Mouse (Mus musculus): Measurements from ENCODE around the gene Brd7. TPM values are rescaled to one million over a fixed set of nuclear protein-coding genes. Genes with fewer than 3 reads are reported as not detected.

Brd7 gene
- total and polyA plus RNA-seq, 3 experiments: 31.9 to 106 (median 46.3) TPM

DNA sequence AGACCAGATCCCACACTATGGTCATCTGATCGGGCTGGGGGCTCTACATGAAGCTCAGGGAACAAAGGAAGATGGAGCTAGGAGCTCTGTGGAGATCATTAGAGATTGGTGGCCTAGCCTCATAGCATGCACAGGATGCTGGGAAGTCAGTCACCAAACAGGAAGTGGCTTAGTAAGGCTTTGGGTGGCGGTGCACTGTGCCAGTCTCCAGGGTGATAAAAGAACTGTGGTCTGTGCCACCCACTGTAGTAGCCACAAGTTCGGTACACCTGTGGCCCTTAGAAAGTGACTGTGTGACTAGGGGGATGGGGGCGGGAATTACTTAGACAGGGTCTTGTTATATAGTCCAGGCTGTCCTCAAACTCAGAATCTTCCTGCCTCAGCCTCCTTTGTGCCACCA is 56.2 kb downstream of the Brd7 start:
- Histone ChIP-seq H3K4me2 (ENCODE audit: insufficient read depth, low read depth, poor library complexity, severe bottlenecking) (no peak overlapping the region), H3K36me3 (replicated peaks in 1 of 2; ENCODE audit: control insufficient read depth in 1 of 2, insufficient read depth in 1 of 2, low read length in 1 of 2) (peaks cover 39 to 81% of the 10 kb centered on the region in 2 experiments), H3K9ac (ENCODE audit: insufficient read depth, low read depth) (no peak overlapping the region), H3K27ac (ENCODE audit: insufficient read depth, low read depth) (no peak overlapping the region), H3K27me3 (replicated peaks) (no peaks in the 10 kb centered on the region), H3K9me3 (replicated peaks; ENCODE audit: low read length) (no peaks in the 10 kb centered on the region), H3K4me1 (ENCODE audit: control insufficient read depth in 1 of 2, insufficient read depth in 2 of 2) (peaks cover 25 to 53% of the 10 kb centered on the region in 2 experiments), H3K4me3 (replicated peaks in 1 of 3; ENCODE audit: low read depth in 2 of 3, low read length in 2 of 3, poor library complexity in 1 of 3) (no peak overlapping the region), H3K79me2 (replicated peaks; ENCODE audit: control insufficient read depth, extremely low read depth, insufficient read depth, poor library complexity, severe bottlenecking) (no peaks in the 10 kb centered on the region)
- dilution Hi-C loops (cut with MboI; ENCODE audit: extremely low pct_ligation_motif_present, extremely low pct_unique_long_range_greater_than_20kb, low sequenced_read_pairs) (no loop called here), in situ Hi-C loops (cut with MboI; ENCODE audit: low pct_ligation_motif_present, low pct_unique_long_range_greater_than_20kb, low sequenced_read_pairs) (no loop called here)
- TF ChIP-seq USF1 (IDR thresholded peaks at IDR 0.05; ENCODE audit: low read depth, low read length): no peak
- TF ChIP-seq JUN (IDR thresholded peaks at IDR 0.05; ENCODE audit: insufficient read depth, low read depth, low read length): no peak
- TF ChIP-seq SIN3A (IDR thresholded peaks at IDR 0.05; ENCODE audit: low read length): no peak
- TF ChIP-seq TBP (conservative IDR thresholded peaks at IDR 0.05; ENCODE audit: low read depth, low read length): no peak
- no peak for TF ChIP-seq NRF1 (IDR thresholded peaks at IDR 0.05; ENCODE audit: low read depth, low read length)
- no peak for TF ChIP-seq MXI1 (IDR thresholded peaks at IDR 0.05; ENCODE audit: low read depth, low read length)
- no peak for TF ChIP-seq NELFE (IDR thresholded peaks at IDR 0.05; ENCODE audit: low read depth, low read length)
- TF ChIP-seq GABPA (IDR thresholded peaks at IDR 0.05; ENCODE audit: insufficient replicate concordance, low read depth, low read length): no peak
- TF ChIP-seq ELF1 (IDR thresholded peaks at IDR 0.05; ENCODE audit: low read depth, low read length): no peak
- no peak for TF ChIP-seq MEF2A (IDR thresholded peaks at IDR 0.05; ENCODE audit: borderline replicate concordance, low read depth, low read length)
- no peak for TF ChIP-seq ZNF384 (IDR thresholded peaks at IDR 0.05; ENCODE audit: low read depth, low read length)
- no peak for TF ChIP-seq CTCF (conservative IDR thresholded peaks at IDR 0.05 in 1 of 2, IDR thresholded peaks at IDR 0.05 in 1 of 2; ENCODE audit: low read depth in 2 of 2, low read length in 2 of 2)
- DNase-seq (ENCODE audit: extremely low read depth): no peak

DNA sequence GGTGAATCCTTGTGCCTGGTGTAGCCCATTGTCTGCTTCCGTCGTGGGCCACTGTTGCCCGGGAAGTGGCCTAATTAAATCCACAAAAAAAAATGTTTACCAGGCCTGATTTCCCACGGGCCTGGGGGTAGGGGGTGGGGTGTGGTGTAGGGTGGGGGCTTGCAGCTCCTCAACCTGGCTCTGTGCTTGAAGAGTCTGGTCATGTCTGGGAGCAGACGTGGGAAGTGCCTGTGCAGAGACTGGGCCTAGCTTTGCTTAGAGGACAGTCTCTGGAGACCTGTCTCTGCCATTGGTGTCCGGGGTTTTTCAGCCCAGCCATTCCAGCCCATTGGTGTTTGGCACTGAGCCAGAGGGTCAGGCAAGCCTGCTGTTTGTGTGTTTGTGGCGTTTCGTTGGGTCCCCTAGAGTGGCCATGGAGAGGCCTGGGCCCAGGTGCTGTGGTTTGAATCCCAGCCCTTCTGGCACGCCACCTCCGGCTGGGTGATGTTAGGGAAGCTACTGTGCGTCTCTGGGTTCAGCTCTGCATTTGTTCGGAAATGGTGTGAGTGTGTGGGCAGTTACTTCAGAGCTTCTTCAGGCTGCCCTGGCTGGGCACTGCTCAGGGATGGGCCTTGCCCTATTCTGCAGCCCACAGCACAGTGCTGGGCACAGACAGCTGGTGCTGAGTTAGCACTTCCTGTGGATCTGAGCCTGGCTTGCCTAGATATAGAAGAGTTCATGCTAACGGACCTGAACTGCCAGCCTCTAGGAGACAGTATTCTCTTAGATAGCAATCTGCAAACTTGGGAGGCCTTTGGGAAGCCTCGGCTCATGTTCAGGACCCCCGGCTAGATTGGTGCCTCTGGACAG is 60.2 kb downstream of the Brd7 start:
- Histone ChIP-seq H3K9ac (ENCODE audit: insufficient read depth, low read depth) (no peak overlapping the region), H3K4me1 (ENCODE audit: control insufficient read depth in 1 of 2, insufficient read depth in 2 of 2) (peaks cover 11 to 60% of the 10 kb centered on the region in 2 experiments; a peak in 3 of 4 replicates), H3K27ac (ENCODE audit: insufficient read depth, low read depth) (no peak overlapping the region), H3K79me2 (replicated peaks; ENCODE audit: control insufficient read depth, extremely low read depth, insufficient read depth, poor library complexity, severe bottlenecking) (no peaks in the 10 kb centered on the region), H3K4me3 (replicated peaks in 1 of 3; ENCODE audit: low read depth in 2 of 3, low read length in 2 of 3, poor library complexity in 1 of 3) (no peak overlapping the region), H3K4me2 (ENCODE audit: insufficient read depth, low read depth, poor library complexity, severe bottlenecking) (no peak overlapping the region), H3K36me3 (replicated peaks in 1 of 2; ENCODE audit: control insufficient read depth in 1 of 2, insufficient read depth in 1 of 2, low read length in 1 of 2) (peaks cover 41 to 86% of the 10 kb centered on the region in 2 experiments), H3K27me3 (replicated peaks) (no peaks in the 10 kb centered on the region), H3K9me3 (replicated peaks; ENCODE audit: low read length) (no peaks in the 10 kb centered on the region)
- in situ Hi-C loops (cut with MboI; ENCODE audit: low pct_ligation_motif_present, low pct_unique_long_range_greater_than_20kb, low sequenced_read_pairs) (no loop called here), dilution Hi-C loops (cut with MboI; ENCODE audit: extremely low pct_ligation_motif_present, extremely low pct_unique_long_range_greater_than_20kb, low sequenced_read_pairs) (no loop called here)
- DNase-seq (ENCODE audit: extremely low read depth): no peak
- TF ChIP-seq RCOR1 (conservative IDR thresholded peaks at IDR 0.05; ENCODE audit: low read depth, low read length): no peak
- TF ChIP-seq PAX5 (IDR thresholded peaks at IDR 0.05; ENCODE audit: low read length): no peak
- no peak for TF ChIP-seq ETS1 (conservative IDR thresholded peaks at IDR 0.05; ENCODE audit: low read depth, low read length)
- TF ChIP-seq RAD21 (IDR thresholded peaks at IDR 0.05; ENCODE audit: low read depth, low read length): no peak
- TF ChIP-seq UBTF (IDR thresholded peaks at IDR 0.05; ENCODE audit: low read depth, low read length): no peak
- TF ChIP-seq CHD2 (IDR thresholded peaks at IDR 0.05; ENCODE audit: low read length): no peak
- TF ChIP-seq SIN3A (IDR thresholded peaks at IDR 0.05; ENCODE audit: low read length): no peak
- TF ChIP-seq TCF12 (IDR thresholded peaks at IDR 0.05; ENCODE audit: low read depth, low read length): no peak
- TF ChIP-seq MXI1 (IDR thresholded peaks at IDR 0.05; ENCODE audit: low read depth, low read length): no peak
- no peak for TF ChIP-seq E2F4 (IDR thresholded peaks at IDR 0.05; ENCODE audit: insufficient replicate concordance, low read depth, low read length)
- TF ChIP-seq NELFE (IDR thresholded peaks at IDR 0.05; ENCODE audit: low read depth, low read length): no peak
- no peak for TF ChIP-seq IRF4 (IDR thresholded peaks at IDR 0.05; ENCODE audit: low read depth, low read length)
- TF ChIP-seq JUN (IDR thresholded peaks at IDR 0.05; ENCODE audit: insufficient read depth, low read depth, low read length): no peak
- no peak for TF ChIP-seq SMC3 (IDR thresholded peaks at IDR 0.05; ENCODE audit: low read depth, low read length)
- TF ChIP-seq ZKSCAN1 (IDR thresholded peaks at IDR 0.05; ENCODE audit: borderline replicate concordance, low read depth, low read length): no peak
- no peak for TF ChIP-seq MYC (IDR thresholded peaks at IDR 0.05; ENCODE audit: low read depth, low read length)
